Mouse (Mus musculus): ENCODE results near the gene Rom1. TPM values are rescaled to one million over a fixed set of nuclear protein-coding genes. Genes with fewer than 3 reads are reported as not detected.
"Not testable (repeated sequence)": the region's sequence is repeated elsewhere in the genome, so short reads cannot be mapped to it uniquely, and the experiment has no call there.

Rom1 gene
- polyA plus RNA-seq, 1 experiment from 2014 or later: 1.3 TPM

DNA sequence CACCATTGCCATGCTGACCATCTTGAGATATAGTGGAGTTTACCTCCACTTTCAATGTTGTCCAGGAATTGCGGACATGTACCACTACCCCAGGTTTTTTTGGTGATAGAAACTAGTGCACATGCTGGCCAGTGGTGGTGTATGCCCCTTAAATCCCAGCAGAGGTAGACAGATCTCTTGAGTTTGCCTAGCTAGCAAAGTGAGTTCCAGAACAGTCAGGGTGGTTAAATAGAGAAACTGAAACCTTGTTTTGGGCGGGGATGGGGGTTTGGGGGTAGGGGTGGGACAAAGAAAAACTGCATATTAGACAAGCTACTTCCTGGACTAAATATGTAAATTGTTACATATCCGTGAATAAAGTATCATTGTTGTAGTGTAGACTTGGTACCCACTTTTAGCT lies 10.2 kb downstream of the Rom1 start:
- peaks cover 39% of the 10 kb centered on the region for H3K36me3 ChIP-seq (replicated peaks)
- H3K27me3 ChIP-seq: no peaks in the 10 kb centered on the region
- no peak overlapping the region for H3K9ac ChIP-seq
- no peak for ATAC-seq (ENCODE audit: low FRiP score)
- no peak overlapping the region for H3K4me2 ChIP-seq
- H3K4me1 ChIP-seq: peaks cover 16% of the 10 kb centered on the region
- no peak overlapping the region for H3K4me3 ChIP-seq (replicated peaks)
- WGBS: 97% methylated on average over 3 of the region's 3 CpGs
- no peaks in the 10 kb centered on the region for H3K9me3 ChIP-seq
- no peak overlapping the region for H3K27ac ChIP-seq

DNA sequence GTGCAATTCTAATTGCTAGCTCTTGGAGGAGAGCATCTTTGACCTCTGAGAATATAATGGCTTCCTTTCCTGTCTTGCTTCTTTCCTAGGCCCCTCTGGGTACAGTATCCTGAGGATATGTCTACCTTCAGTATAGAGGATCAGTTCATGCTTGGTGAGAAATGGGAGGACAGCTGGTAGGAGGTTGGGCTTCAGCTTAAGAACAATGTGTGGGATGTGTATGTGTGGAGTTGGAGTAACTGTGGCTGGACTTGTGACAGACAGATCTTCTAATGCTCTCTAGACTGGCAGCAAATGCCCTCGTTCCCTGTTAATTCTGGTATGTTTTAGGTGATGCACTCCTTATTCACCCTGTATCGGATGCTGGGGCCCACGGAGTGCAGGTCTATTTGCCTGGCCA lies 14.9 kb downstream of the Rom1 start:
- 93% methylated on average over 3 of the region's 3 CpGs for WGBS
- H3K4me2 ChIP-seq: no peak overlapping the region
- peaks cover 83% of the 10 kb centered on the region for H3K36me3 ChIP-seq (replicated peaks)
- no peaks in the 10 kb centered on the region for H3K4me1 ChIP-seq
- no peaks in the 10 kb centered on the region for H3K27me3 ChIP-seq
- no peak overlapping the region for H3K27ac ChIP-seq
- no peaks in the 10 kb centered on the region for H3K9me3 ChIP-seq
- H3K4me3 ChIP-seq (replicated peaks): no peak overlapping the region
- H3K9ac ChIP-seq: no peak overlapping the region
- no peak for ATAC-seq (ENCODE audit: low FRiP score)

DNA sequence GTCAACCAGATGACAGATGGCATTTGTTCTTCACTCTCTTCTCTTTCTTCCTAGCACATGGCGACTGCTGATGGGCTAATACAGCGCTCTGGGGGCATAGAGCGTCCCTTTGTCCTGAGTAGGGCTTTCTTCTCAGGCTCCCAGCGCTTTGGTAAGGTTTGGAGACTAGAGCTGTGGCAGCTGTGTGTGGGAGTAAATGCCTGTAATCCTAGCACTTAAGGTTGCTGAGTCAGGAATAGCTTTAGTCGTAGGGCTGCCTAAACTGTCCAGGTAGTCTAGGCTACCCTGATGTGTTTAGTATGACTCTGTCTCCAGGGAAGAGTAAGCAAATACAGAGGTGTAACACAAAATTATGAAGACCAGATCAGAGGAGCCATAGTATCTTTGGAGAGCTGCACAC lies 17.3 kb downstream of the Rom1 start:
- ATAC-seq (ENCODE audit: low FRiP score): no peak
- WGBS: 98% methylated on average over 5 of the region's 5 CpGs
- no peak overlapping the region for H3K27ac ChIP-seq

DNA sequence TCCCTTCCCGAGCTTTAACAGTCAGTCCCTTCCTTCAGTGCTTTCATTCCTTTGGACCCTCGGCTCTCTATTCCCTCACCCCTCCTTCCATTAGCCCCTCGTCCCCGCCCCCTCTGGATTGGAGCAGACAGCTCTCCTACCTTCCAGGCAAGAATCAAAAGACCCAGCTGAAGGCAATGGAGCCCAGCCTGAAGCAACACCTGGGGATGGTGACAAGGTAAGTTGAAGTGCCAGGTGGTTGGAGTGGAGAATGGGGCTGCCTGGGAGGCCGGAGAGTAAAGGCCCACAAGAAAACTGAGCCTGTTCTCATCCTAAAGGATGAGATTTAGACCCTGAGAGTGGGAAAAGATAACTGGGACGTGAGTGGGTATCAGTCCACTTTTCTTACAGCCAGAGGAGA lies 20.6 kb downstream of the Rom1 start:
- H3K27me3 ChIP-seq: no peaks in the 10 kb centered on the region
- no peaks in the 10 kb centered on the region for H3K4me1 ChIP-seq
- H3K9me3 ChIP-seq: no peaks in the 10 kb centered on the region
- no peak overlapping the region for H3K9ac ChIP-seq
- peaks cover 97% of the 10 kb centered on the region for H3K36me3 ChIP-seq (replicated peaks)
- no peak overlapping the region for H3K4me2 ChIP-seq
- H3K4me3 ChIP-seq (replicated peaks): no peak overlapping the region
- 84% methylated on average over 6 of the region's 6 CpGs for WGBS
- no peak overlapping the region for H3K27ac ChIP-seq
- ATAC-seq (ENCODE audit: low FRiP score): no peak

More for the DNA sequence above, 17.3 kb downstream of the Rom1 start:
- peaks cover 100% of the 10 kb centered on the region for H3K36me3 ChIP-seq (replicated peaks)
- no peak overlapping the region for H3K9ac ChIP-seq
- no peak overlapping the region for H3K4me3 ChIP-seq (replicated peaks)
- no peaks in the 10 kb centered on the region for H3K4me1 ChIP-seq
- no peaks in the 10 kb centered on the region for H3K9me3 ChIP-seq
- no peak overlapping the region for H3K4me2 ChIP-seq
- no peaks in the 10 kb centered on the region for H3K27me3 ChIP-seq

DNA sequence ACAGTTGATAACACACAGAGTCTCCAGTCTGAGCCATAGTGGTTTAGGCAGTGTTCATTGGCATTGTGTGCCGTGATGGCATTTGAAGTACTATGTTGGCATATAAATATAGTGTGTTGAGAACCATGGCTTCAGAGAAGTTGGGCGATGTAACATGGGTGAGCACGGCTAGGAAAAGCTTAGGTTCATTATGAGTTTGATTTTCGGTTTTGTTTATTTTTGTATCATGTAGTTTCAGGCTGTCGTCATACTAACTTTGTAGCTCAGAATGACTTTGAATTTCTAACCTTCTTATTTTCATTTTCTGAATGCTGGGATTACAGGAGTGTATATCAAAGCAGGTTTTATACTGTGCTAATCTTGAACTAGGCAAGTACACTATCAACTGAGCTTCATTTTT lies 25.7 kb downstream of the Rom1 start:
- Histone ChIP-seq H3K4me3 (replicated peaks) (no peak overlapping the region), H3K9ac (no peak overlapping the region), H3K9me3 (no peaks in the 10 kb centered on the region), H3K27ac (no peak overlapping the region), H3K4me2 (no peak overlapping the region), H3K36me3 (replicated peaks) (peaks cover 68% of the 10 kb centered on the region), H3K27me3 (no peaks in the 10 kb centered on the region), H3K4me1 (peaks cover 14% of the 10 kb centered on the region)
- ATAC-seq (ENCODE audit: low FRiP score): no peak
- 96% methylated on average over 5 of the region's 5 CpGs for WGBS

GRCm38 (mm10) chr19:8899079-8899478 lies 30.1 kb downstream of the Rom1 start:
- H3K4me2 ChIP-seq: peak overlapping the region; percentile 73
- 72% methylated on average over 3 of the region's 3 CpGs for WGBS
- H3K27ac ChIP-seq: no peak overlapping the region
- peaks cover 35% of the 10 kb centered on the region for H3K4me1 ChIP-seq
- peak overlapping the region; percentile 95 for H3K9ac ChIP-seq
- peak overlapping the region; percentile 94 for H3K4me3 ChIP-seq (replicated peaks)
- H3K36me3 ChIP-seq (replicated peaks): peaks cover 53% of the 10 kb centered on the region
- no peaks in the 10 kb centered on the region for H3K9me3 ChIP-seq
- ATAC-seq (ENCODE audit: low FRiP score): no peak
- no peaks in the 10 kb centered on the region for H3K27me3 ChIP-seq

DNA sequence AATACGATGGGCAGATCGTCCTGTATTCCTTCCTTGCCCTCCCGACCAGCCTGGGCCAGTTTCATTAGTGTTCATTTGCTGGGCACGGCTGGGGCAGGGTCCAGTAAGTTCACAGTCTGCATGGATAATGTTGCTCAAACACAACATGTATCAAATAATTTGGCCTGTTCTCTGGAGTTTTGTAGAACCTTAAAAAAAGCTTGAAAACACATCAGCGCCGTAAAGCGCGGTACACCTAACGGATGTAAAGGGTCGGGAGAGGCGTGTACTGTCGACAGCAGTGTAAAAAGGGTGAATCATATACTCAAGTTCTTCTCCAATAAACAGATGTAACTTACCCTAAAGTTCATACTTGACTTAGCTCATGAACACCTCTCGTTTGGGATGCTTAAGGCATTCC lies 30.6 kb downstream of the Rom1 start:
- Histone ChIP-seq H3K27ac (peak overlapping the region; percentile 89), H3K4me3 (replicated peaks) (peak overlapping the region; percentile 94), H3K36me3 (replicated peaks) (peaks cover 49% of the 10 kb centered on the region), H3K4me2 (peak overlapping the region; percentile 73), H3K9me3 (no peaks in the 10 kb centered on the region), H3K9ac (peak overlapping the region; percentile 95), H3K4me1 (peaks cover 40% of the 10 kb centered on the region), H3K27me3 (no peaks in the 10 kb centered on the region)
- 14% methylated on average over 13 of the region's 13 CpGs for WGBS
- no peak for ATAC-seq (ENCODE audit: low FRiP score)

GRCm38 (mm10) chr19:8897865-8898495 lies 31.2 kb downstream of the Rom1 start, which contains the start of gene Ganab:
Ganab (plus strand) TSS chr19:8898071.
- peak; percentile 99 for ATAC-seq (ENCODE audit: low FRiP score)
- peaks cover 43% of the 10 kb centered on the region for H3K4me1 ChIP-seq
- peak within 1 kb of the TSS; percentile 89 for H3K27ac ChIP-seq
- under 1% methylated on average over 53 of the region's 53 CpGs for WGBS
- peak within 1 kb of the TSS; percentile 73 for H3K4me2 ChIP-seq
- peaks cover 43% of the 10 kb centered on the region for H3K36me3 ChIP-seq (replicated peaks)
- H3K9ac ChIP-seq: peak within 1 kb of the TSS; percentile 95
- peak within 1 kb of the TSS; percentile 94 for H3K4me3 ChIP-seq (replicated peaks)
- no peaks in the 10 kb centered on the region for H3K27me3 ChIP-seq
- no peaks in the 10 kb centered on the region for H3K9me3 ChIP-seq

GRCm38 (mm10) chr19:8897211-8897864 lies 31.8 kb downstream of the Rom1 start:
- H3K36me3 ChIP-seq (replicated peaks): peaks cover 39% of the 10 kb centered on the region
- WGBS: 27% methylated on average over 21 of the region's 21 CpGs
- ATAC-seq (ENCODE audit: low FRiP score): peak; percentile 33; the same call in 1 of the 2 replicates

GRCm38 (mm10) chr19:8896231-8896630 lies 32.9 kb downstream of the Rom1 start:
- WGBS: 78% methylated on average over 5 of the region's 5 CpGs
- not testable (repeated sequence) for H3K27me3 ChIP-seq; ATAC-seq (ENCODE audit: low FRiP score); H3K9me3 ChIP-seq; H3K27ac ChIP-seq; H3K4me3 ChIP-seq (replicated peaks); H3K4me2 ChIP-seq
- 0 out of 2 replicates have a peak overlapping the region, but pooled peaks have one; percentile 7 for H3K9ac ChIP-seq
- H3K4me1 ChIP-seq: peaks cover 43% of the 10 kb centered on the region
- H3K36me3 ChIP-seq (replicated peaks): peaks cover 35% of the 10 kb centered on the region

More at GRCm38 (mm10) chr19:8897211-8897864, 31.8 kb downstream of the Rom1 start:
- Histone ChIP-seq H3K27ac (peak overlapping the region; percentile 89), H3K4me1 (peaks cover 43% of the 10 kb centered on the region), H3K9ac (peak overlapping the region; percentile 95), H3K4me3 (replicated peaks) (peak overlapping the region; percentile 94), H3K4me2 (peak overlapping the region; percentile 60)
- not testable (repeated sequence) for H3K9me3 ChIP-seq, H3K27me3 ChIP-seq

- Histone ChIP-seq H3K4me3 (replicated peaks) (no peak overlapping the region), H3K27ac (no peak overlapping the region), H3K36me3 (replicated peaks) (peaks cover 36% of the 10 kb centered on the region), H3K4me2 (no peak overlapping the region), H3K4me1 (peaks cover 40% of the 10 kb centered on the region), H3K9ac (no peak overlapping the region), H3K27me3 (no peaks in the 10 kb centered on the region), H3K9me3 (no peaks in the 10 kb centered on the region)
- no peak for ATAC-seq (ENCODE audit: low FRiP score)
- WGBS: 89% methylated on average over 9 of the region's 9 CpGs
Observed at GRCm38 (mm10) chr19:8895397-8895960, 33.7 kb downstream of the Rom1 start.

DNA sequence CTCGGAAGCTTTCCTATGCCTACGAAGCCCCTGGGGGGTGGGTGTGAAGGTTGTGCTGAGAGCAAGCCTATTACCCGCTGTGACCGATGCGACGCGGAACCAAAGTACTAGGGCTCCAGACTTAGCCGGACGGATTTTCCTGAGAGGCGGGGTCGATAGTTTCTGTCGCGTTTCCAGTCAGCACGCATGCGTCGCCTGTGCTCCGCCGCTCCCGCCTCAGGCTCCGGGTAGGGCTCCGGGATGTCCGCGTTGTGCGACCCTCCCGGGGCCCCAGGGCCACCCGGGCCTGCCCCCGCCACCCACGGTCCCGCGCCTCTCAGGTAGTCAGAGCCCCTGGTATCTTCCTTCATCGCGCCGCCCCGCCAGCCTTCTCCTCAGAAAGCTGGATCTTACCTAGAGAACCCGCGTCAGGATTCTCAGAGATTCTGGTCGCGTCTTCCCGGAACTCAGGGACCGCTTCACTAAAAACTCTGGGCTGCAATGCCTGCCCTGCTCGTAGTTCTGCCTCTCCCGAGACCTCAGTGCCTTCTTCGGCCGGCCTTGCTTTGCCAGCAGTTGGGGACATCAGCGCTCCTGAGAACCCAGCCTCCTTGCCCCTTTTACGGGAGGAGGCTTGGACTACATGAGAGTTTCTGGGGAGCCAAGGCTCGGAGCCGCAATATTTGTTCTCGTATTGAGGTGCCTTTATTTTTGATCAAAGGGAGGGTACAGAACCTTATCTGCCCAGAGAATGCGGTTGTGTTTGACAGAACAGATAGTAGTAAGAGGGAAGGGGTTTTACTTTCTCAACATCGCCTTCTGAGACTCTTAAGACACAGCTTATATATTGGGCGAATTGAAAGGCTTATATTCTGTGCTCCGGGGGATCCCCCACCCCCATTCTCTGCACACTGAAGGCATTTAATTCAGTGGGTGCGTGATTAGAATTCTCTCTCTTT lies 36.1 kb downstream of the Rom1 start, which contains the start of gene Ints5:
Gene Ints5, plus strand, starts transcription at position 177 of the 938 bp plus-strand sequence.
- peaks cover 38% of the 10 kb centered on the region for H3K4me1 ChIP-seq
- peak within 1 kb of the TSS; percentile 72 for H3K4me2 ChIP-seq
- peak within 1 kb of the TSS; percentile 79 for H3K4me3 ChIP-seq (replicated peaks)
- H3K9ac ChIP-seq: peak within 1 kb of the TSS; percentile 93
- no peaks in the 10 kb centered on the region for H3K27me3 ChIP-seq
- H3K9me3 ChIP-seq: no peaks in the 10 kb centered on the region
- H3K36me3 ChIP-seq (replicated peaks): peaks cover 39% of the 10 kb centered on the region
- ATAC-seq (ENCODE audit: low FRiP score): peak; percentile 63
- peak within 1 kb of the TSS; percentile 82 for H3K27ac ChIP-seq
- 2% methylated on average over 54 of the region's 54 CpGs for WGBS

All from forebrain, embryonic 12.5 days (tissue).